Mouse (Mus musculus): ENCODE measurements around the gene Nkx6-2.

- TF ChIP-seq POLR2A (IDR thresholded peaks at IDR 0.05; ENCODE audit: low read depth, low read length) (no peak), CTCF (conservative IDR thresholded peaks at IDR 0.05; ENCODE audit: insufficient read depth, insufficient read length, low read depth, low read length) (no peak)
Observed at GRCm38 (mm10) chr7:139538541-139538940, 44.1 kb downstream of the Nkx6-2 start.

All from kidney, adult 2 months (tissue).